Mouse (Mus musculus) CD4-positive, CD25-positive, alpha-beta regulatory T cell, adult 2 months (primary cell): Measurements from ENCODE around the gene Sag.
"Not testable (repeated sequence)": the region's sequence is repeated elsewhere in the genome, so short reads cannot be mapped to it uniquely, and the experiment has no call there.

ENCODE experiments used
- DNase-seq: peaks from one replicate; pipeline ENCODE4 v3.0.0-alpha.2; 2012; ENCODE audit warnings: low read depth, low spot score

Sag gene

DNA sequence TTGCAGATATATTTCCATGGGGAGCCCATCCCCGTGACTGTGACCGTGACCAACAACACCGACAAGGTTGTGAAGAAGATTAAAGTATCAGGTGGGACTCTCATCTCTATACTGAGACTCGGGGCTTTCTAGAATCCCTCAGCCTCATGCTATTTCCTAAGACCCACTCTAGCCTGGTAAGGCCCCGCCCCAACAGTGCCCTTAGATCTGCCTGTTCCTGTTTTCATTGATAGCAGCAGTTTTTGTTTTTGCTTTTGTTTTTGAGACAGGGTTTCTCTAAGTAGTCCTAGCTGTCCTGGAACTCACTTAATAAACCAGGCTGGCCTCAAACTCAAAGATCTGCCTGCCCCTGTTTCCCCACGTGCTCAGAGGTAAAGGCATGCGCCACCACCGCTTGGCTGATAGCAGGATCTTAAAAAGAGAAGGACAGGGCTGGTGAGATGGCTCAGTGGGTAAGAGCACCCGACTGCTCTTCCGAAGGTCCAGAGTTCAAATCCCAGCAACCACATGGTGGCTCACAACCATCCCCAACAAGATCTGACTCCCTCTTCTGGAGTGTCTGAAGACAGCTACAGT lies 21.0 kb downstream of the Sag start:
- peak; percentile 29 for DNase-seq

DNA sequence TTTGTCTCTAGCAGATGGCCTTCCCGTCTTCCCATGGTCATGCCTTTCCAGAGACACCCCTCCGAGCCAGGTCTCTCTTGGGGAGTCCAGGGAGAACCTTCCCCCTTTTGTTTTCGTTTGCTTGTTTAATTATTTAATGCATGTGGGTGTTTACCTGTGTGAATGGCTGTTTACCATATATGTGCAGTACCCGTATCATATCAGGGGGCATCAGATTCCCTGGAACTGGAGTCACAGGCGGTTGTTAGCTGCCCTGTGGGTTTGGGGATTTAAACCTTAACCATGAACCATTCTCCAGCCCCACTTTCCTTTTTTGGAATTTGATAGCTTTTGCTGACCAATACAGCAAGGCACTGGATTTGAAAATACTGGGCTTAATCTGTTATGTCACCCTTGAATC lies 21.8 kb downstream of the Sag start:
- DNase-seq = no peak

DNA sequence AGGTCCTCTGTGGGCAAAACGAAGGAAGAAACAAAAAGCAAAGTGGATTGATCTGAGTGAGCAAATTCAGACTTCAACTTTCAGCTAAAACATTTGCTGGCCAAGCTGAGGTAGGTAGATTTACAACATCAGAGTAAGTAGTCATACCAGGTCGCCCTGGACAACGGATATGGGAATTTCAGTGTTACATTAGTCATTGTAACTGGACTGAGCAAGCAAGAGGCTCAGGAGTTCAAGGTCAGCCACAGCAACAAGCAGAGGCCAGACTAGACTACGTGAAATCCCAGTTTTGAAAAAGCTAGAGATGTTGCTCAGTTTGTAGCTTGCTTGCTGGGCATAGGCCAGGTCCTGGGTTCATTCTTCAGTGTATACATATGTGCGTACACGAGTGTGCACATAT lies 22.5 kb downstream of the Sag start:
- no peak for DNase-seq

DNA sequence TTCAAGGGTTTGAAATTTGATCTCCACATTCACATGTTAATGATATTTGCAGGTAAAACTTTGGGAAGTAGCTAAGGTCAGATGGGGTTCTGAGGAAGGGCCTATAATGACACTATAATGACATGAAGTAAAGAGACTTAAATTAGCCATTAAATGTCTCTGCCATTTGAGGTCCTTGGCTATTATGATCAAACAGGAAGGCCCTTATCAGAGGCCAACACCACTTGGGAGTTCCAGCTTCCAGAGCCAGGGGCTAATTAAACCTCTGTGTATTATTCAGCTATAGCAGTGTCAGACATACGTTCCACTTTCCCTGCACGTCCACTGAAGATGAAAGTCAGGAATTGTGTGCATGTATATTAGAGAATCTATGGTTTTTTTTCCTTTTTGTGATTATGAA lies 23.0 kb downstream of the Sag start:
- no peak for DNase-seq

DNA sequence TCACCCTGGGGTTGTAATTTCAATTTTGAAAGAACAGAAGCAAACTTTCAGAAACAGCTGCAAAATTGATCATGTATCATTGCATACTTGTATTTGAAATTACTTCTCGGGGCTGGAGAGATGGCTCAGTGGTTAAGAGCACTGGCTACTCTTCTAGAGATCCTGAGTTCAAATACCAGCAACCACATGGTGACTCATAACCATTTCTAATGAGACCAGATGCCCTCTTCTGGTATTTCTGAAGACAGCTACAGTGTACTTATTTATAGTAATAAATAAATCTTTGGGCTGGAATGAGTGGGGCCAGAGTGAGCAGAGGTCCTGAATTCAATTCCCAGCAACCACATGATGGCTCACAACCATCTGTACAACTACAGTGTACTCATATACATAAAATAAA lies 24.0 kb downstream of the Sag start:
- DNase-seq = not testable (repeated sequence)

DNA sequence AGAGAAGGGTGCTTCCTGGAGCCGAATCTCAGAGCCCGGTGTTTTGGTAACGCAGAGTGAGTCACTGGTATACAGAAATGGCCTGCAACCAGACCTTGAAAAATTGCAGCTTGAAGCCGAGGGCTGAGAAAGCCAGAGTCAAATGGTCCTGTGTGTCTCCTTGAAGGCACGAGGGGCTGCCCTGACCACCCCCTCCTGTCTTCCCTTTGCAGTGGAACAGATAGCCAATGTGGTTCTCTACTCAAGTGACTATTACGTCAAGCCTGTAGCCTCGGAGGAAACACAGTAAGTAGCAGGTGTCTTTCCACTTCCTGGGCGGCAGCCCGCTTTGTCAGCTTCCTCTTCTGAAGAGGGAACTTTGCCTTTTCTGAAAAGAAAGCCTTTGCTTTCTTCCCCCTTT lies 24.7 kb downstream of the Sag start:
- peak; percentile 87 for DNase-seq

DNA sequence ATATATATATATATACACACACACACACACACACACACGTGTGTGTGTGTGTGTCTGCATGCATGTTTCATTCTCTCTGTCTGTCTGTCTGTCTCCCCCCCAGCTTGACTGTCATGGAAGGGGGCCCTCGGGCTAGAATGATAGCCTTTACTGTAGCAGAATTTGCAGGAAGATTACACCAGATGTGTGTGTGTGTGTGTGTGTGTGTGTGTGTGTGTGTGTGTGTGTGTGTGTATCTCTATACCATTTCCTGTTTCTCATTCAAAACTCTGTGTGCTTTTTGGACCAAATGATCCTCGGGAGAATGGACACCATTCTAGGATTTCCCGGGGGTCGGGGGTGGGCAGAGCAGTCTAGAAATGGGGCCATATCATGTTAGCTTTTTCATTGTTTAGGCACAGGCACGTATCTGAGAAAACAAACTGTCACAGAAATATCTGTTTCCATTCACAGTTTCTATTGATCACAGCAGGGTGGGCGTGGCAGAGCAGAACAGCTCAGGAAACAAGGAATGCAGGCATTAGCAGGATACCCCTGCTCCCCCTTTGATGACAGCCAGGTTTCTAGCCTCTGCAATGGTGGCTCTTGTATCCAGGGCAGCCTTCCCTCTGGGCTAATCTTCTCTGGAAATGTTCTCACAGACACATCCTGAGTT lies 25.6 kb downstream of the Sag start:
- DNase-seq = peak; percentile 50

DNA sequence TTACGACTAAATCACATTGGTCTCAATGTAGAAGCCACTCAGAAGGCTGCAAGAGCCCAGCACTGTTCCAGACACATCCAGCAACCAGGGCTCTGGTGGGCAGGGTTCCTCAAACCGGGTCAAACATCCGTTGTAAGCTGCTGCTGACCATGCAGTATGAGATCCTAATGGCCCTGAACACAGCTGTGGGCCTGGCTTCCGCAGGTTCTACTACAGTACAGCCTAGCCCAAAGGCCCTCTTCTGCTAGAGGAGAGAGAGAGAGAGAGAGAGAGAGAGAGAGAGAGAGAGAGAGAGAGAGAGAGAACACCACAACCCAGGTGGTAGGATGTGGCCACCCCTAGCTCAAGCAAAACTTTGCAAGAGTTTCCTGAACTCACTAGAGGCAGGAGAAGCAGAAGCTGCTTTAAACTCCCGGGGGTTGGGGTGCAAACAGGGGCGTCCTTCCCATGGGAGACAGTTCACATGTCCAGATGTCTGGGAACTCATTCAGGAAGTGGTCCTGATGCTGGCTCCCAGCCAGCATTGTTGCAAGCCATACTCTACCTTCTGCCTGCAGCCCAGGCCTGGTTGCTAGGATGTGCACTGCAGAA lies 26.2 kb downstream of the Sag start:
- DNase-seq = peak; percentile 76

DNA sequence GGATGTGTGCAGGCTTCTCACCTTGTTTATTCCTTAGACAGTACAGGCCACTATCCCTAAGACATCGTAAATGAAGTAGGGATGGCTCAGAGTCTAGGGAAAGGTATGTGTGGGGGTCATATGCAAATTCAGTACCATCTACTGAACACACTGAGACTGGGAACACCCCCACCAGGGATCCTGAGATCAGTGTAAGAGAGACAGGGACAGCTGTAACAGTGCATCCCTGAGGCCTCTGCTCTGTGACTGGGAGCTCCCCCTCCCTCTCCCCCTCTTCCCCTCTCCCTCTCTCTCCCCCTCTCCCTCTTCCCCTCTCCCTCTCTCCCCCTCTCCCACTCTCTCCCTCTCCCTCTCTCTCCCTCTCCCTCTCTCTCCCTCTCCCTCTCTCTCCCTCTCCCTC lies 33.0 kb downstream of the Sag start:
- DNase-seq = no peak

DNA sequence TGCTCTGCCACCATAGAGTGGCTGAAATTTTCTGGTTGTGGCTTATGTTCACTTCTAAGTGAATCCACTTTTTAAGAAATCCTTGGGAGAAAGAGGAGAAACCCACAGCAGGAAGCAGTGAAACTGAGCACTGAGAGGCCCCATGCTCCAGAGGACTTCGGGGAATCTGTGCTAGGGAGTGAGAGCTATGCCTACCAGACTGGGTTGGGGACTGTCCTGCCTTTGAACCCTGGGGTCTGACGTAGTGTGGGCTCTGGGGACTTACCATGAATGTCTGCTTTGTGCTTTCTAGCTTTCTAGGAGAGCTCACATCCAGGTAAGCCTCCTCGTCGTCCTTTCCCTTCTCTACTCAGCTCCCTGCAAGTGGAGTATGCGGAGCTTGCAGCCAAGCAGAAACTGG lies 33.5 kb downstream of the Sag start:
- DNase-seq = no peak

DNA sequence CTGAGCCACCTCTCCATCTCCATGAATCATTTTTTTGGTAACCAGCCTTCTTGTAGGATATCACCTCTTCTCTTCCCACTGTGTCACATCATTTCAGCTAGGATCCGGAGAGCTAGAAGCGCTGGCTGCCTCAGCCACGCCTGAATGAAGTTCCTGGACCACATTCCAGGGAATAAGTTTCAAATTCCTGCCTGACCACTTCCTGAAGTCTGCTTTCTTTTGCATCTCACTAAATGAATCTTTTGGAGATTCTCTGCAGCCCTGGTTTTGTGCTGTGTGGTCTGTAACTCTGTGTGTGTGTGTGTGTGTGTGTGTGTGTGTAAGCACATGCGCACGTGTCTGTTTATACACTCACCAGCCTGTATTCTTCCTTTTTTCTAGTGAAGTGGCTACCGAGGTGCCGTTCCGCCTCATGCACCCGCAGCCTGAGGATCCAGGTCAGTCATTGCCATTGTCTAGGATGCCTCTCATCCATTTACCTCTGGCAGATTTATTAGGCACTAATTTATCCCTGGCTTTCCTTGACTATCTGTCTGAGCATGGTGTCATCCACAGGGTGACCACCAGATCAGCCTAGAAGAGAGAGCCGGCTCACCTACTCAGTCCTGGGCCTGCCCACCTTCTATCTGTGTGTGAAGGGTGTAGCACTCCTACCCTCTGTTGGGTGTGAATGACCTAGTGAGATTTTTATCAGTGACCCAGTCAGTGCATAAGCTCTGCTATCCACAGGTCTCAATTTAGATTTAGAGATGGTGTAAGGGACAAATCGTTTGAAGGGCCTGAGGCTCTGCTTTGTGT lies 37.1 kb downstream of the Sag start:
- DNase-seq = no peak

DNA sequence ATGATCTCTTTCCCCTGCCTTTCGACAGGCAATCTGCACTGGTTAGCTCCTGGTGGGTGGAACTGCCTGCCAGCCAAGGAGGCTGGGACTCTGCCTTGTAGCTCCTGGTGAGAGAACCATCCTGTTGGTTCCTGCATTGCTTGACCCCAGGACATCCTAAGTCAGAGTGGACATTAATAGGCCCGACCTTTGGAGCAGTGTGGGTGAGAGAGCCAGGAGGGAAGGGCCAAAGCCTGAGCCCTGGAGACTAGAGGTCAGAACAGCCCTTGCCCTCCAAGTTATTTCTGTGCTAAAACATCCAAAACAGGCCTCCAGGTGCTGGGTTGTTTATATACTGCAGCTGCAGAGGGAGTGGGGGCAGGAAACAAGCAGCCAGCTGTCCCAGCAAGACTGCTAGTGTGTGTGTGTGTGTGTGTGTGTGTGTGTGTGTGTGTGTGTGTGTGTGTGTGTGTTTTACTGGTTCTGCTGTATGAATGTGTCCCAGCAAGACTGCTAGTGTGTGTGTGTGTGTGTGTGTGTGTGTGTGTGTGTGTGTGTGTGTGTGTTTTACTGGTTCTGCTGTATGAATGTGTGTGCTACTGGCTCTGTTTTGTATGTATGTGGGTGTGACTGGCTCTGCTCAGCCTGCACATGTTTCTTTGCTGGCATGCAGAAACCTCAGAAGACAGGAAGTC lies 43.5 kb downstream of the Sag start:
- DNase-seq = peak; percentile 83

DNA sequence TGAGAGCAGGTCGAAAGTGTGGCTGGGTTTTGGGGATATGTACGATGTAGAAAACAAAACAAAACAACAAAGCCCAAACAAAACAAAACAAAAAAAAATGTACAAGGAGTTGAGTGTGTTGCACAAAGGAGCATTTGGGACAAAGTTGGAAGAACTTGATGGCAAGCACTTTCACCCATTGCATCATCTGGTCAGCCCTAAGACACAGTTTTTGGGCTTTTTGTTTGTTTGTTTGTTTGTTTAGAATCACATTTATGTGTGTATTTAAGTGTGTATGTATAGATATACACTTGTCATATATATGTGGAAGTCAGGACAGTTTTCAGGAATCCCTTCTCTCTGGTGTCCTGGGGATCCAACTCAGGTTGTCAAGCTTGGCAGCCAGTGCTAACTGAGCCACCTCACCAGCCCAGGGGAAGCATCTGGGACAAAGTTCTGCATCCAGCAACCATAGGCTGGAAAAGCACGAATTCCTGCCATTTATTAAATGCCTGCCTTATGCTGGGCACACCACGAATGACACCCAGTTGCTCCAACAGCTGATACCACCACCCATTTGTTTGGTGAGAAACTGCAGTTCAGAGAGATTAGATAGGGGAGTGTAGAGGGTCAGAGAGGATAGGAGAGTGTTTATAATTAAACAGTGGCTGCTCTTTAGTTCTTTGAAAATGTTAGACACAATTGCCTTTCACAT lies 44.1 kb downstream of the Sag start:
- DNase-seq = no peak

DNA sequence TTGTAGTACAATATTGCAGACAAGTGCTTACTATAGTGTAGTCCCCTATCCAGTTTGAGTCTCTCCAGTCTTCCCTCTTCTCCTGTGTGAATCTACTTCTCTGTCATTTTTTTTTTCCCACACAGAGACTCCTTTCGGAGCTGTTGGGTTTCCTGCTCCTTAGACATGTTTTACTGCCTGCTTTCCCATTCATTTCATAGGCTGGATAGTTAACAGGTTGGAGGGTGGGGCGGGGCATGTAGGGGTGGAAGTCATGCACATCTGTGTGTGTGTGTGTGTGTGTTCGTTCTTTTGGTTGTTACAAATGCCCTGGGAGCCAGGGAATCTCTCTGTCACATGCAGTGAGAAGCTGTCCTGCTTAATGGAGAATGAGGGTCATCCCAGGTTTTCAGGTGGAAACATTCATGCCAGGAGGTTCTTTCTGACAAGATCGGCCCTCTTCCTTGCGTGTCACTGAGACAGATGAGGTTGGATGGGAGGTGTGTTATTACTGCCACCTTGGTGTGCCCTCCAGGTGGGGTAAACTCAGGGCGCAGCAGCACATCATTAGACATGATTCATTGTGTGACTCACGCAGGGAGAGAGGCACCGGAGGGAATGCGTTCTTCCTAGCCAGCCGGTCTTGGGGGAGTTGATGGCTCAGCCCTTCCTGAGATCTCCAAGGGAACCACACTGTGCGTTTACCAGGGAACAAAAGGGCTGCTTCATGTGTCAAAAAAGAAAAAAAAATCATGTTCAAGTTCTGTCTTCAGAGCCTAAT lies 44.9 kb downstream of the Sag start:
- DNase-seq = no peak

DNA sequence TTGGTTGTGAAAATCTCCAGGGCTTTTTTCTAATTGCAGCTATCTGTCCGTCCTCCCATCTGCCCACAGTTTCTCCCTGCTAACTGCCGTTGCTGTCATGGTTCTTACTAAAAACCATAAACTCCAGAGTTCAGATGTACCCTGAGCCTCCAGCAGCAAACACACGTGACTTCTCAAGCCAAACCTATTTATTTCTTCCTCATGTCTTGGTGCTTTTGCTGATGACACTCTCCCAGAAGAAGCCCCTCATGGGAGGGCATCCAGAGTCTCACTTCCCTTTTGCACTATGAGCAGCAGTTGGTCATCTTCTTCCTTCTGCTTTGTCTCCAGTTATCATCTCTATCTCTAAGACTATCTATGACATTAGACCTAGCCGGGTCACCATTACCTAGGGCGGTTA lies 45.8 kb downstream of the Sag start:
- DNase-seq = no peak

DNA sequence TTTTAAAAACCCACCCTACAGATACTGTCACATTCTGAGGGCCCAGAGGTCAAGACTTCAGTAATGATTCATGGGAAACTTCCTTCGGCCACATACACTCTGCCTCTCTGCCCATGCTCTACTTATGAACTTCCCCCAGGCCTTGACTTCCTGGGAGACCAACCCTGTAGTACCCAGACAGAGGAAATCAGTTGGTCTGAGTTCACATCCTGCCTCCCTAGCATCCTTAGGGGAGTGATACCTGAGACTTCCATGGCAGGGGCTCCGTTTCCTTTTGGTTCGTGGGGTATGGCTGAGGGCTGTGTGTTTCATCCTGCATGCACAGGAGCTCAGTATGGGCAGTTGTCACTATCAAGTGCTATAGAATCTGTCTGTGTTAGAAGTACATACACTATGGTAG lies 47.9 kb downstream of the Sag start:
- peak; percentile 50 for DNase-seq

DNA sequence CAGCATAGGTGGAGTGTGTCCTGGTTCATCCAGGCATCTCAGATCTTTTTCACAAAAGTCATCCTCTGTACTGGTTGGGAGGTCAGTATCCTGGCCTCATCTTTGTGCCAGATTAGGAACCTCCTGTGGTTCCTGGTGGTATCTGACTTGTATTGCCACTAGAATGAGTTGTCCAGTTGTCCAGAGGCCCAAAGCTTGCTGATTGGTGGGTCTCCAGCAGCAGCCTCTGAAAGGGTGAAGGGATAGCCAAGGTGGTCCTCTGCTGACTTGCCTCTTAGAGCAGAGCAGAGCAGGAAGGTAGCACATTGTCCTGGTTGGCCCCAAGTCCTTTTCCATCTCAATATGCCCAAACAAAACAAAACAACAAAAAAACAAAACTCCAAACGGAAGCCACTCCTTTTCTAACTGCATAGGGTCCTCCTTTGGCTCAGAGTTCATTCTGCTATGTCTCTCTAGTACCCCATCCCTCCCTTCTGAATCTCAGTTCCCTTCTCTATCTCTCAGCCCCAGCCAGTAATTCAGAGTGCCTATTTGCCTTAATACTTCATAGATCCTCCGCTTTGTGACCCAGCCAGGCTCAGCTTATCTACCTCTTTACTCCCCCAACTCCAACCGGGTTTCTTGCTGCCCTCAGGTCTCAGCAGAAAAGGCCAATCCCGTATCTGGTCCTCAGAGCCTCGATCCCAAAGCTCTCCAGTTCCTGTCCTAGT lies 48.8 kb downstream of the Sag start:
- no peak for DNase-seq

DNA sequence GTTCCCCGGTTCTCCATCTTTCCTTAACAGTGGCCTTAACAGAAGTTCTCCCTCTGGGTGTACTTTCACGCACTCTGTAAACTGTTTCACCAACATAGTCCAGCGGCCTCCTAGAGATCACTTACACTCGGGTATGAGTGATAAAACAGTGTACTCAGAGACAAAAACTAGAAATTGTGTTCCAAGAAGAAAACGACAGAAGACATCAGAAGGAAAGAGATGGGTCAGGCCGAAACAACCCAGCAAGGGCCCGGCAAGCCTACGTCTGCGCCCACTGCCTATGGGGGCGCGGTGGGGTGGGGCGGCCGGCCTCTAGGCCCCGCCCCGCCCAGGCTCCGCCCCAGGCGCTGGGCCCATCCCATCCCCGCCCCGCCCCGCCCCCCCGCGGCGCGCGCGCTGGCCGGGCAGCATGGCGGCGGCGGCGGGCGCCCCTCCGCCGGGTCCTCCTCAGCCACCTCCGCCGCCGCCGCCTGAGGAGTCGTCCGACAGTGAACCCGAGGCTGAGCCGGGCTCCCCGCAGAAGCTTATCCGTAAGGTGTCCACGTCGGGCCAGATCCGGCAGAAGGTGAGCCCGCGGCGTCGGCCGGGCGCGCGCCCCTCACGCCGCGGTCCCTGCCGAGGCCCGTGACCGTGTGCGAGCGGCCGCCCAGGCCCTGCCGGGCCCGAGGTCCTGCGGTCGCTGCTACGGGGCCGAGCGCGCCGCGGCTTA lies 49.6 kb downstream of the Sag start, which contains the start of gene Dgkd:
Dgkd (plus strand) TSS at position 396 of the 709 bp plus-strand sequence.
- peak; percentile 90 for DNase-seq

DNA sequence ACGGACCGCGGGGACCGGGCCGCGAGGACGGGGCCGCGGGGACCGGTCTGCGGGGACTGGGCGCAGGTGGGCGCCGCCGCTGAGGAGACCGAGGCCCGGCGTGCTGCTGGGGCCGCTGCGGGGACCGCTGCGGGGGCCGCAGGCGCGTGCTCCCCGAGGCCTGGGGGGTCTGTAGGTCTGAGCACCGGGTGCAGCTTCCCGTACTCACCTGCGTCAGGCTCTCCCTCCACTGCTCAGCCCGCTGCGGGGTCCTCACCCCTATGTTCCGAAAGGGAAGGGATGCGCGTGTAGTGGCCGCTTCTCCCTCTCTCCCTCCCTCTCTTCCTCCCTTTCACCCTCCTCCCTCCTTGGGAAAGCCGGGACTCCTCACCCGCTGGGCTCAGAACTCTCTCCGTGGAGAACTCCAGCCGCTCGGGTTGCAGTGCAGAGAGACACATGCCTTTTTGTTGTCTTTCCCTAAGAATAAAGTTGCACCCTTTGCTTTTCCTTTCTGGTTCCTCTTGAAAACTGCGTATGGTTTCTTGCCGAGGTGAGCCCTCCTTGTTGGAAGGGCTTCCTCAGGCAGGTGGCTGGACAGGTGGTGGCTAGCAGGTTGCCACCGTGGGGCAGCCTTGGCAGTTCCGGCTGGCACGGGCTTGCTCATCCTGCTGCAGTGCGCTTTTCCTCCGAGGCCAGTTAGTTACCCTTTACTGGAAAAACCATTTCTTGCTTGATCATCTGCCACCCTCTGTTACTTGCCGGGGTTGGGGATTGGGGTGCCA lies 50.3 kb downstream of the Sag start:
- DNase-seq = peak; percentile 48
